8 mouse cellular contexts compared by ENCODE assay signal in the genomic region with DNA sequence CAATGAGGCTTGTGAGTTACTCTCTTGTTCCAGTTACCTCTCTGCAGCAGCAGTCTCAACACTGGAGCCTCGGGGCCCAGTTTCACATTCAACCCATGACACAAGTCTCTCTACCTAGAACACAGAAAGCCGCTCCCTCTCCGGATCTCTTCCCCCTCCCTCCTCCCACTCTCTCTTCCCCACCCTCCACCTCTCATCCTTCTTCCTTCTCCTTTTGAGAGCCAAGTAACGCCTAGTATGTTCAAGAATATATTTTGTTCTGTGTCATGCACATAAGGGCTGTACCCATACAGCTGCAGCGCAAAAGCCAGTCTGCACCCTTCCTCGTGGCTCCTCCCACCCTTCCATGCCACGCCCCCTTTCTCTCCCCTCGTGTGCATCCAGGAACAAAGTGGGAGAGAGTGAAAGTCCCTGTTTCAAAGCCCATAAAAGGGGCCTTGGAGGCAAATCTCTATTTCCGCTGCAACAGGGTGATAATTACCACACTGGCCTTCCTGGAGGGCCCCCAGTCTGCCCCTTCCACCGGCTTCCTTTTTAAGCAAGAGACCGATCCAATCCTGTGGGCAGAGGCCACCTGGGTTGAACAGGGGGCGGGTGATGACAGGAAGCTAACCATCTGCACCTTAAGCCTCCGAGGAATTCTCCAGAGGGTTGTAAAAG.
DNase-seq lines count a peak whose midpoint lies in the region; ATAC-seq and TF ChIP-seq lines count a peak whose summit lies in the region.

No protein-coding gene starts in this region.

- H3K27ac ChIP-seq in kidney, embryonic 16.5 days (ENCODE audit: low read length): peak overlapping the region; percentile 63
- no peak overlapping the region for H3K27ac ChIP-seq in limb, embryonic 14.5 days (replicated peaks; ENCODE audit: low read depth, low read length)

- peaks cover 28% of the 10 kb centered on the region for H3K4me1 ChIP-seq in kidney, embryonic 16.5 days (ENCODE audit: insufficient read depth, low read length)
- H3K4me1 ChIP-seq in limb, embryonic 14.5 days (ENCODE audit: control insufficient read depth, insufficient read depth, low read length): peaks cover 16% of the 10 kb centered on the region

- no peaks in the 10 kb centered on the region for H3K27me3 ChIP-seq in kidney, embryonic 16.5 days (ENCODE audit: insufficient read depth, low read length)
- H3K27me3 ChIP-seq in limb, embryonic 14.5 days (ENCODE audit: control insufficient read depth, insufficient read depth, low read length): no peaks in the 10 kb centered on the region

- H3K4me3 ChIP-seq in kidney, embryonic 16.5 days (ENCODE audit: low read length): no peak overlapping the region
- no peak overlapping the region for H3K4me3 ChIP-seq in limb, embryonic 14.5 days (replicated peaks; ENCODE audit: low read length)

- DNase-seq in kidney, adult 18-20 months: no peak
- DNase-seq in R1 (ENCODE audit: low read depth, low spot score): peak; percentile 50
- DNase-seq in limb, embryonic 14.5 days (ENCODE audit: low spot score): peak; percentile 56
- peak; percentile 37 for DNase-seq in thymus, postnatal 14 days
- no peak for DNase-seq in cerebellum, adult 9-10 months

- H3K36me3 ChIP-seq in kidney, embryonic 16.5 days (ENCODE audit: insufficient read depth, low read length): no peaks in the 10 kb centered on the region; the same call in 1 of the 2 replicates
- no peaks in the 10 kb centered on the region for H3K36me3 ChIP-seq in limb, embryonic 14.5 days (ENCODE audit: control insufficient read depth, insufficient read depth, low read length)

- H3K4me2 ChIP-seq in kidney, embryonic 16.5 days (replicated peaks; ENCODE audit: low read depth, low read length): peak overlapping the region; percentile 30
- H3K4me2 ChIP-seq in limb, embryonic 14.5 days (replicated peaks; ENCODE audit: low read depth, low read length, severe bottlenecking): peak overlapping the region; percentile 29; the same call in 1 of the 2 replicates

- ATAC-seq in kidney, embryonic 16.5 days (ENCODE audit: low FRiP score, low TSS enrichment): peak; percentile 69
- peak; percentile 78 for ATAC-seq in granulocyte monocyte progenitor cell, adult 5-6 weeks (replicated peaks; ENCODE audit: poor library complexity, severe bottlenecking)
- peak; percentile 77 for ATAC-seq in limb, embryonic 14.5 days (ENCODE audit: low FRiP score, low read depth)
- no peak for ATAC-seq in cerebellum, adult (ENCODE audit: insufficient number of reproducible peaks, low FRiP score, low TSS enrichment)

- TF ChIP-seq POLR2A in limb, embryonic 14.5 days (IDR thresholded peaks at IDR 0.05; ENCODE audit: borderline replicate concordance, extremely low read depth, insufficient read depth, insufficient read length): no peak

- no peaks in the 10 kb centered on the region for H3K9me3 ChIP-seq in kidney, embryonic 16.5 days (ENCODE audit: low read length)
- H3K9me3 ChIP-seq in limb, embryonic 14.5 days (ENCODE audit: control insufficient read depth, low read length): no peaks in the 10 kb centered on the region

- 12% methylated on average over 13 of the region's 13 CpGs for WGBS in kidney, embryonic 16.5 days
- 5% methylated on average over 13 of the region's 13 CpGs for WGBS in limb, embryonic 14.5 days

- peak overlapping the region; percentile 40; the same call in 1 of the 2 replicates for H3K9ac ChIP-seq in kidney, embryonic 16.5 days (replicated peaks; ENCODE audit: low read length)
- H3K9ac ChIP-seq in limb, embryonic 14.5 days (ENCODE audit: low read depth, low read length, severe bottlenecking): no peak overlapping the region; the same call in 1 of the 2 replicates

Comparison
In these comparisons a context has a peak if more than half of its experiments do, and no peak if none do; other contexts are left out.
1. DNase-seq: peak in R1 (single experiment), limb, embryonic 14.5 days (single experiment) and thymus, postnatal 14 days (single experiment); none in kidney, adult 18-20 months (single experiment) and cerebellum, adult 9-10 months (single experiment).